Mouse (Mus musculus) CD8-positive naive resting alpha-beta T cell, adult 2 months (primary cell): ENCODE data around the gene Adh4.
"Not testable (repeated sequence)": the region's sequence is repeated elsewhere in the genome, so short reads cannot be mapped to it uniquely, and the experiment has no call there.

Source experiments
- DNase-seq, 2 experiments: peaks; one replicate each; pipeline ENCODE4 v3.0.0; 2022; ENCODE audit warnings: low read depth in 2 of 2, low spot score in 2 of 2

Adh4 gene

GRCm38 (mm10) chr3:138442612-138443464 lies 27.6 kb downstream of the Adh4 start, which contains the start of gene Adh5:
Gene Adh5, plus strand, starts transcription at chr3:138443093.
- DNase-seq, result peak; percentile 88 to 91

- DNase-seq, result no peak
Observed at GRCm38 (mm10) chr3:138443465-138443771, 28.2 kb downstream of the Adh4 start.

GRCm38 (mm10) chr3:138448077-138448860 lies 33.0 kb downstream of the Adh4 start:
- no peak for DNase-seq

DNA sequence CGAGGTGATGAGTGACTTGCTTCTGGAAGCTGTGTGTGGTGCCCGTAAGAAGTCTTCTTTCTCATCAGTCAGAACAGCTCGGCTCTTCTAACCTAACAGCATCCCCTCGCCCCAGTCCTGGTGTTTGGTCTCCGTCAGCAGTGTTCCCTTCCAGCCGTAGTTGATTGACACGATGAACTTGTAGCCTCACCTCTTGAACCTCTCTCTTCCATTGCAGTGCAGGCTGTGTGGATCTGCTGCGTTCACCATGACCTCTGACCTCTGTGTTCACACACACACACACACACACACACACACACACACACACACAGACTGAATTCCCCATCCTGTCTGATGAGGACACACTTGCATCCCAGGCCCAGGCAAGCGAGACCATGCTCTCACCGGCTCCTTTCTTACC lies 36.9 kb downstream of the Adh4 start:
- DNase-seq, result no peak

DNA sequence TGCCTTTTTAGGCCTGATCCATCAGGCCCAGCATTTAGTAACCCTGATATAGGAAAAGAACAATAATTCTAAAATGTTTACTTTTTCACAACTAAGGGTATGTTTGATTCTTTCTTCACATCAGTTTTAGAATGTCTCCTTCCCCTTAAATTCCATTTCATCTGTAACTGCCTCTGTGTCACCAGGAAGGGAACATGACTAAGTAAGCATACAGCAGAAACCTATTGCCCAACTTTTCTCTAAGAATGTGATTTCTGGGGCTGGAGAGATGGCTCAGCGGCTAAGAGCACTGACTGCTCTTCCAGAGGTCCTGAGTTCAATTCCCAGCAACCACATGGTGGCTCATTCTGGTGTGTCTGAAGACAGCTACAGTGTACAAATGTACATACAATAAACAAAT lies 39.0 kb downstream of the Adh4 start:
- DNase-seq, result no peak

DNA sequence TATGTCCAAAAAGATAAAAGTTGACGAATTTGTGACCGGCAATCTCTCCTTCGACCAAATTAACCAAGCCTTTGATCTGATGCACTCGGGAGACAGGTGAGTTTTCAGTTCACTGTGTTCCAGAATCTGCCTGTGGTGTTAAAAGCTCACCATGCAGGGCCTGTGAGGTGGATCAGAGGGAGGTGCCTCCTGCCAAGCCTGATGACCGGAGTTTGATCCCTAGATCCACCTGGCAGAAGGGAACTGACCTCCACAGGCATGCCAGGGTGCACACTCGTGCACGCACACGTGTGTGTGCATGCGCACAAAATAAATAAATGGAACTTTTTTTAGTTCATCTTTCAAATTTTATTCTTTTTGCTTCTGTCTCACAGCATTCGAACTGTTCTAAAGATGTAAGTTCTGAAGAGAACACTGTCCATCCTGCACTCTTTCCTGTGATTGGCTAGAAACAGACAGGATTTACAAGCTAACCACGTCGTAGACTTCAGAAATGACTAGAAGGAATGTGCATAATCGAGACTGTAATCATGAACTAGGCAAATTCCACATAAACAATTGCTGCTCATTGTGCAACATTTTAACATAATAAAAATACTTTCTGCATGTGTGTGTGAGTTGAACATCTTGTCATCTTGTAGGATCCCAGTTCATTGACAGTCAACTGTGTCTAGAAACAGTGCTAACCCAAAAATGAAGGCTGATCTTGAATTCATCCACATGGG lies 39.6 kb downstream of the Adh4 start:
- no peak for DNase-seq

GRCm38 (mm10) chr3:138458441-138458840 lies 43.2 kb downstream of the Adh4 start:
- DNase-seq, result no peak

DNA sequence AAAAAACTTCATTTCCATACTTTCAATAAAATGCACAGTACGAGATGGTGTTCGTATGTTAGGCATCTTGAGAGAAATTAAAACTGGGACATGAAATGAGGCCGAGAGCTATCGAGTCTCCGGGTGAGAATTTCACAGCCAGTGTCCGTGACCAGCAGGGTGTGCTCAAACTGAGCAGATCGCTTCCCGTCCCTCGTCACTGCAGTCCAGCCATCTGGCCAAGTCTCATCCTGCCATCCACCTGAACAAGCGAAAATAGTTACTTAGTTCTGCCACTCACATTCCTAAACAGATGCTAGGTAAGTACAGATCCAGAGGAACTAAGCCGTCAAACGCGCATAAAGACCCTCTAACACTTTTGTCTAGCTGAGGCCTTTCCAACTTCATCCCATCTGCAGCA lies 45.0 kb downstream of the Adh4 start:
- no peak for DNase-seq

DNA sequence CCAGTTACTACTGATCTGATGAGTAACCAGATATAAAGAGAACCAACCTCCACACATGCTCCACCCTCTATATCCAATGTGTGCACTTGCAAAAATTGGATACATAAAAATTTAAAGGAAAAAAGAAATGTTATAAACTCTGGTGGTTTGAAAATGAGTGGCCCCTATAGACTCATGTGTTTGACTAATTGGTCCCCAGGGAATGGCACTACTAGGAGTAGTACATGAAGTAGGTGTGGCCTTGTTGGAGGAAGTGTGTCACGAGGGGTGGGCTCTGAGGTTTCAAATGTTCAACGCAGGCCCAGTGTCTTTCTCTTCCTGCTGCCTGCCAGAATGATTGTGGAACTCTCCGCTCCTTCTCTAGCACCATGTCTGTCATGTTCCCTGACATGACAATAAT lies 46.6 kb downstream of the Adh4 start:
- no peak for DNase-seq

DNA sequence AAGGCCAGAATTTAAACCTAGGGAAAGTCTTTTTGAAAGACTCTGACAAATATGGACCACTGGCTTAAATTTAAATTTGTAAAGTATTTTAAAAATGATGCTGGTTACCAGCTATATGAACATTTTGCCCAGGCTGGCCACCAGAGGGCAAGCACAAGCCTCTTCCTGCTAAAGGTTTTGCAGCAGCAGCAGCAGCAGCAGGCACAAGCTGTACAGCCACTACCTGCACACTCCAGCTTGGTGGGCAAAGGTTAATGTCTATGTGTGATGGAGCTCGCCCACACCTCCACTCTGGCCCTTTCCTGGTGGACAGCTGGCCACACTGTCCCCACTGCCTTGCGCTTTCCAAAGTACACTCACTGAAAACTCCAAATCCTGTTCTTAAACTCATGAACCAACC lies 47.9 kb downstream of the Adh4 start:
- DNase-seq, result no peak

DNA sequence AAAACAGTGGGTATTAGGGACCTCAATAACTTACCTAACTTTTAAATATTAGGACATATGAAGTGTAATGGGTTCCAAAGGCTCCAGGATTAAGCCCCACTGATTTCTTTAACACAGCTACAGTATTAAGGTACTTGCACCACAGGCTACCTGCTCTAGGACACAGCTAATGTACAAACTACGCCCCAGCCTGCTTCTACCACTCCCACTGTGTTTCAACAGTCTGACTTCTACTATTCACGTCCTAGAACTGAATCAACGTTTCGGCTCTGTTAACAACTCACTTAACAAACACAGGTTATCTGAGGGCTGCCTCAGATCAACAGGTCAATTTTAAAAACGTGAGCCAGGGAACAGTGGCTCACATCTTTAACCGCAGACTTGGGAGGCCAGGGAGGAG lies 48.5 kb downstream of the Adh4 start:
- DNase-seq, result no peak

GRCm38 (mm10) chr3:138464573-138465147 lies 49.4 kb downstream of the Adh4 start:
- no peak for DNase-seq

- not testable (repeated sequence) for DNase-seq
Observed at GRCm38 (mm10) chr3:138466656-138467055, 51.4 kb downstream of the Adh4 start.

DNA sequence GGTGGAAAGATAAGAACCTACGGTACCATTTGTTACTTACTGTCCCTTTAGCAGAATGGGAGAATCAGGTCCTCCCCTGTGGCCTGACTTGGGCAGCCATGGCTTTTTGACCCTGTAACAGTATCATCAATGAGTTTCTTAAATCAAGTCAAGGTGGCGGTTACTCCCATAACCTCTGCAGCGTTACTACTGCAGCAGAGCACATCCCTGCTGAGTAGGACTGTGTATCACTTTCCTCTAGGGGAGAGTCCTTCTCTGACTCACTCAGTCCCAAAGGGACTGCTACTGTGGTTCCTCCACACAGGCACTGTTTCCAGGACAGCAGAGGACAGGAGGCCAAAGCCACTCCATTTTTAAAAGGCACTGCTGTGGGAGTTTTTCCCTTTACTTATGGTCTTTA lies 55.8 kb downstream of the Adh4 start:
- no peak for DNase-seq

DNA sequence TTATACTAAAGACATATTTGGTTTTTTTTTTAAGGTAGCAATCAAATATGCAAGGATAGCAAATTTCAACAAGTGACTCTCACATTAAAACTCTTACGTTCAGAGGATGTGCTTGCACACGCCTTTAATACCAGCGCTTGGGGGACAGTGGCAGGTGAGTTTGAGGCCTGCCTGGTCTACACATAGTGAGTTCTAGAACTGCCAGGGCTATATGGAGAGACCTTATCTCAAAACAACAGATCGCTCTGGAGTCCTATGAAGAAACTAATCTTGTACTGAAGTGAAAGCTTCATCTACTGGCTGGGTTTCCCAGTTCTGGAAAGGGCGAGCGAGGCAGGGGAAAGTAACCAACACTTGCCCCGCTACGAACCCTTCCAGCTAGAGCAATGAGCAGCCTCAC lies 64.2 kb downstream of the Adh4 start:
- no peak for DNase-seq
